Mouse (Mus musculus): Measurements from ENCODE around the gene Adora2a.
A peak's percentile ranks its signal among the peaks of the same experiment; 100 is the strongest.
"Not testable (repeated sequence)": the region's sequence is repeated elsewhere in the genome, so short reads cannot be mapped to it uniquely, and the experiment has no call there.

Adora2a gene

GRCm38 (mm10) chr10:75316872-75316907, at the start of gene Adora2a:
Gene Adora2a, plus strand, starts transcription at chr10:75316877.
- no peak for DNase-seq (ENCODE audit: low spot score)

- no peak for DNase-seq (ENCODE audit: low spot score)
These were observed 43.7 kb upstream of the Adora2a start for GRCm38 (mm10) chr10:75273020-75273419.

GRCm38 (mm10) chr10:75276427-75277013, 40.2 kb upstream of the Adora2a start:
- DNase-seq (ENCODE audit: low spot score) = no peak

GRCm38 (mm10) chr10:75277501-75277900, 39.2 kb upstream of the Adora2a start:
- DNase-seq (ENCODE audit: low spot score) = peak; percentile 32

- DNase-seq (ENCODE audit: low spot score) = no peak
These were observed 34.0 kb upstream of the Adora2a start for GRCm38 (mm10) chr10:75282648-75283047.

GRCm38 (mm10) chr10:75283821-75284220, 32.9 kb upstream of the Adora2a start:
- DNase-seq (ENCODE audit: low spot score) = no peak

GRCm38 (mm10) chr10:75288579-75288978, 28.1 kb upstream of the Adora2a start:
- no peak for DNase-seq (ENCODE audit: low spot score)

GRCm38 (mm10) chr10:75289392-75289791, 27.3 kb upstream of the Adora2a start:
- DNase-seq (ENCODE audit: low spot score) = no peak

- no peak for DNase-seq (ENCODE audit: low spot score)
These were observed 26.0 kb upstream of the Adora2a start for GRCm38 (mm10) chr10:75290650-75291049.

GRCm38 (mm10) chr10:75291338-75291737, 25.3 kb upstream of the Adora2a start:
- DNase-seq (ENCODE audit: low spot score) = no peak

GRCm38 (mm10) chr10:75292206-75292605, 24.5 kb upstream of the Adora2a start:
- not testable (repeated sequence) for DNase-seq (ENCODE audit: low spot score)

GRCm38 (mm10) chr10:75293288-75293687, 23.4 kb upstream of the Adora2a start:
- DNase-seq (ENCODE audit: low spot score) = no peak

- DNase-seq (ENCODE audit: low spot score) = no peak
These were observed 22.3 kb upstream of the Adora2a start for GRCm38 (mm10) chr10:75294362-75294761.

GRCm38 (mm10) chr10:75294926-75295325, 21.8 kb upstream of the Adora2a start:
- no peak for DNase-seq (ENCODE audit: low spot score)

- no peak for DNase-seq (ENCODE audit: low spot score)
These were observed 18.1 kb upstream of the Adora2a start for GRCm38 (mm10) chr10:75298608-75299007.

- no peak for DNase-seq (ENCODE audit: low spot score)
These were observed 16.8 kb upstream of the Adora2a start for GRCm38 (mm10) chr10:75299785-75300418.

GRCm38 (mm10) chr10:75301195-75301806, 15.4 kb upstream of the Adora2a start:
- DNase-seq (ENCODE audit: low spot score) = no peak

- no peak for DNase-seq (ENCODE audit: low spot score)
These were observed 14.7 kb upstream of the Adora2a start for GRCm38 (mm10) chr10:75301937-75302336.

GRCm38 (mm10) chr10:75302536-75302935, 14.1 kb upstream of the Adora2a start:
- DNase-seq (ENCODE audit: low spot score) = no peak

GRCm38 (mm10) chr10:75303324-75304048, 13.2 kb upstream of the Adora2a start:
- DNase-seq (ENCODE audit: low spot score) = no peak

GRCm38 (mm10) chr10:75304049-75304405, 12.7 kb upstream of the Adora2a start:
- no peak for DNase-seq (ENCODE audit: low spot score)

GRCm38 (mm10) chr10:75304413-75304812, 12.3 kb upstream of the Adora2a start:
- no peak for DNase-seq (ENCODE audit: low spot score)

GRCm38 (mm10) chr10:75307130-75307529, 9.5 kb upstream of the Adora2a start:
- DNase-seq (ENCODE audit: low spot score) = no peak

GRCm38 (mm10) chr10:75312361-75312760, 4.3 kb upstream of the Adora2a start:
- DNase-seq (ENCODE audit: low spot score) = no peak
